Comparison of ENCODE assay signal across 14 mouse cellular contexts in the genomic region with DNA sequence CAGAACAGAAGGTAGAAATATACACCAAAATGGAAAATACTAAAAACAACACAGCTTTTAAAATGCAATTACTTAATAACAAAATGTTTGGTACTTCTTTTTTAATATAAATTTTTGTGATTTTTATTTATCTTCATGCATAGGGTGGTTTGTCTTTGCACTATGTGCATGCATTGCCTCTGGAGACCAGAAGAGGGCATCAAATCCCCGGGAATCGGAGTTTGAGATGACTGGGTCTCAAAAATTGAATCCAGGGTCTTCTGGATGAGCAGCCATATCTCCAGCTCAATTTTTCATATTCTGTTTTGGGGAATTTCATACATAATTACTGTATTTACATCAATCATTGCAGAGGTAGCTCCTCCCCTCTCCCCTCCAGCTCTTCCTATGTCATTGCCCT.
A peak's percentile ranks its signal among the peaks of the same experiment; 100 is the strongest.
DNase-seq lines count a peak whose midpoint lies in the region; ATAC-seq and TF ChIP-seq lines count a peak whose summit lies in the region.
"Had no signal": no experiment of that assay in that cellular context is flagged by ENCODE, and none has a peak within 500 bp of the region (broad histone marks: within the 10 kb centered on the region; RNA-seq: fewer than 3 reads in every experiment).

No protein-coding gene starts in this region.

- ATAC-seq in forebrain, embryonic 14.5 days: no peak
- ATAC-seq in forebrain, embryonic 16.5 days: no peak

- H3K27ac ChIP-seq in forebrain, embryonic 14.5 days (ENCODE audit: low read depth, low read length): no peak overlapping the region
- H3K27ac ChIP-seq in forebrain, embryonic 16.5 days (ENCODE audit: low read length): no peak overlapping the region
- H3K27ac ChIP-seq in liver, adult 2 months (replicated peaks; ENCODE audit: insufficient read depth, low read depth, low read length): no peak overlapping the region
- H3K27ac ChIP-seq in embryonic facial prominence, embryonic 10.5 days (replicated peaks): no peak overlapping the region
- H3K27ac ChIP-seq: hindbrain, embryonic 15.5 days had no signal

- no peak overlapping the region for H3K4me2 ChIP-seq in forebrain, embryonic 14.5 days (ENCODE audit: low read length)
- no peak overlapping the region for H3K4me2 ChIP-seq in forebrain, embryonic 16.5 days (ENCODE audit: low read length)
- H3K4me2 ChIP-seq: hindbrain, embryonic 15.5 days had no signal

- WGBS in forebrain, embryonic 14.5 days: 49% methylated on average over 2 of the region's 2 CpGs
- 48% methylated on average over 2 of the region's 2 CpGs for WGBS in forebrain, embryonic 16.5 days
- WGBS in liver, adult 2 months: 82% methylated on average over 2 of the region's 2 CpGs
- whole genome bisulfite sequencing in embryonic facial prominence, embryonic 10.5 days: 63% methylated on average over 2 of the region's 2 CpGs

- H3K36me3 ChIP-seq in forebrain, embryonic 14.5 days (ENCODE audit: control insufficient read depth, insufficient read depth, low read length): peaks cover 8% of the 10 kb centered on the region; the same call in 1 of the 2 replicates
- H3K36me3 ChIP-seq in forebrain, embryonic 16.5 days (ENCODE audit: control insufficient read depth, insufficient read depth): no peaks in the 10 kb centered on the region
- 0 out of 2 replicates have a peak, but pooled peaks cover 1% of the 10 kb centered on the region for H3K36me3 ChIP-seq in liver, adult 2 months (ENCODE audit: control insufficient read depth, insufficient read depth, low read length)
- H3K36me3 ChIP-seq in E14TG2a.4 (ENCODE audit: insufficient read depth, low read length): no peaks in the 10 kb centered on the region
- H3K36me3 ChIP-seq in embryonic facial prominence, embryonic 10.5 days (replicated peaks): peaks cover 16% of the 10 kb centered on the region
- H3K36me3 ChIP-seq: hindbrain, embryonic 15.5 days had no signal

- TF ChIP-seq CTCF in liver, adult 2 months (IDR thresholded peaks at IDR 0.05; ENCODE audit: low read depth, low read length): peak; percentile 20; the same call in 1 of the 2 replicates
- peak; percentile 80 for TF ChIP-seq CTCF in E14TG2a.4 (conservative IDR thresholded peaks at IDR 0.05; ENCODE audit: low read length)

- H3K9me3 ChIP-seq in forebrain, embryonic 14.5 days (replicated peaks; ENCODE audit: control insufficient read depth, low read length): no peaks in the 10 kb centered on the region
- H3K9me3 ChIP-seq in forebrain, embryonic 16.5 days (ENCODE audit: control insufficient read depth, low read length): no peaks in the 10 kb centered on the region
- H3K9me3 ChIP-seq in E14TG2a.4 (ENCODE audit: low read length): no peaks in the 10 kb centered on the region
- H3K9me3 ChIP-seq in embryonic facial prominence, embryonic 10.5 days: no peaks in the 10 kb centered on the region
- H3K9me3 ChIP-seq: hindbrain, embryonic 15.5 days had no signal

- no peak for TF ChIP-seq POLR2A in liver, adult 2 months (IDR thresholded peaks at IDR 0.05; ENCODE audit: extremely low read depth, insufficient read depth, low read length)

- no peaks in the 10 kb centered on the region for H3K27me3 ChIP-seq in forebrain, embryonic 14.5 days (replicated peaks; ENCODE audit: control insufficient read depth, insufficient read depth, low read length)
- H3K27me3 ChIP-seq in forebrain, embryonic 16.5 days (replicated peaks; ENCODE audit: control insufficient read depth, insufficient read depth, low read length): no peaks in the 10 kb centered on the region
- H3K27me3 ChIP-seq in liver, adult 2 months (ENCODE audit: control insufficient read depth, insufficient read depth, low read length): no peaks in the 10 kb centered on the region
- no peaks in the 10 kb centered on the region for H3K27me3 ChIP-seq in E14TG2a.4 (ENCODE audit: insufficient read depth, low read length)
- H3K27me3 ChIP-seq in embryonic facial prominence, embryonic 10.5 days (replicated peaks; ENCODE audit: low read depth, poor library complexity, severe bottlenecking): no peaks in the 10 kb centered on the region
- H3K27me3 ChIP-seq: hindbrain, embryonic 15.5 days had no signal

- H3K9ac ChIP-seq in forebrain, embryonic 14.5 days (ENCODE audit: low read length): no peak overlapping the region
- no peak overlapping the region for H3K9ac ChIP-seq in forebrain, embryonic 16.5 days (replicated peaks; ENCODE audit: low read depth, low read length)
- H3K9ac ChIP-seq in liver, adult 2 months (ENCODE audit: low read depth, low read length): no peak overlapping the region
- H3K9ac ChIP-seq: hindbrain, embryonic 15.5 days had no signal

- no peak overlapping the region for H3K4me3 ChIP-seq in forebrain, embryonic 14.5 days (ENCODE audit: low read depth, low read length)
- H3K4me3 ChIP-seq in forebrain, embryonic 16.5 days (replicated peaks; ENCODE audit: low read length): no peak overlapping the region
- H3K4me3 ChIP-seq in liver, adult 2 months (ENCODE audit: insufficient read depth, low read depth, low read length): no peak overlapping the region
- no peak overlapping the region for H3K4me3 ChIP-seq in E14TG2a.4 (replicated peaks; ENCODE audit: low read length)
- no peak overlapping the region for H3K4me3 ChIP-seq in embryonic facial prominence, embryonic 10.5 days
- H3K4me3 ChIP-seq: hindbrain, embryonic 15.5 days; myocyte had no signal

- peak; percentile 50 for DNase-seq in forebrain, embryonic 14.5 days (ENCODE audit: low spot score)
- DNase-seq in liver, adult 2 months (ENCODE audit: extremely low read depth, low read depth, low spot score): no peak
- no peak for DNase-seq in liver
- peak; percentile 32 for DNase-seq in embryonic facial prominence, embryonic 10.5 days (ENCODE audit: low spot score)
- no peak for DNase-seq in urinary bladder, postnatal 36 days (ENCODE audit: low spot score in 2 of 2)
- DNase-seq in ovary, postnatal 14 days (ENCODE audit: low spot score): no peak
- DNase-seq: adrenal gland, postnatal 25 days; cerebellum, adult 9-11 months; heart, adult 11 months; lung, postnatal 4 days had no signal

- peaks cover 4% of the 10 kb centered on the region; the same call in 1 of the 2 replicates for H3K79me2 ChIP-seq in liver, adult 2 months (ENCODE audit: control insufficient read depth, insufficient read depth, low read length)

- no peaks in the 10 kb centered on the region for H3K4me1 ChIP-seq in forebrain, embryonic 14.5 days (ENCODE audit: control insufficient read depth, insufficient read depth, low read length)
- H3K4me1 ChIP-seq in forebrain, embryonic 16.5 days (replicated peaks; ENCODE audit: control insufficient read depth, insufficient read depth, low read length): no peaks in the 10 kb centered on the region
- H3K4me1 ChIP-seq in liver, adult 2 months (ENCODE audit: control insufficient read depth, insufficient read depth, low read length): peaks cover 2% of the 10 kb centered on the region; the same call in 1 of the 2 replicates
- peaks cover 3% of the 10 kb centered on the region; the same call in 1 of the 2 replicates for H3K4me1 ChIP-seq in E14TG2a.4 (replicated peaks; ENCODE audit: low read depth, low read length)
- no peaks in the 10 kb centered on the region for H3K4me1 ChIP-seq in embryonic facial prominence, embryonic 10.5 days

Comparison
In these comparisons a context has a peak if more than half of its experiments do, and no peak if none do; other contexts are left out.
1. DNase-seq: peak in forebrain, embryonic 14.5 days (single experiment) and embryonic facial prominence, embryonic 10.5 days (single experiment); none in liver, adult 2 months (single experiment), liver (single experiment), urinary bladder, postnatal 36 days (0 of 2) and ovary, postnatal 14 days (single experiment).